Mouse (Mus musculus): ENCODE results near the gene Kif17.

Gene Kif17

DNA sequence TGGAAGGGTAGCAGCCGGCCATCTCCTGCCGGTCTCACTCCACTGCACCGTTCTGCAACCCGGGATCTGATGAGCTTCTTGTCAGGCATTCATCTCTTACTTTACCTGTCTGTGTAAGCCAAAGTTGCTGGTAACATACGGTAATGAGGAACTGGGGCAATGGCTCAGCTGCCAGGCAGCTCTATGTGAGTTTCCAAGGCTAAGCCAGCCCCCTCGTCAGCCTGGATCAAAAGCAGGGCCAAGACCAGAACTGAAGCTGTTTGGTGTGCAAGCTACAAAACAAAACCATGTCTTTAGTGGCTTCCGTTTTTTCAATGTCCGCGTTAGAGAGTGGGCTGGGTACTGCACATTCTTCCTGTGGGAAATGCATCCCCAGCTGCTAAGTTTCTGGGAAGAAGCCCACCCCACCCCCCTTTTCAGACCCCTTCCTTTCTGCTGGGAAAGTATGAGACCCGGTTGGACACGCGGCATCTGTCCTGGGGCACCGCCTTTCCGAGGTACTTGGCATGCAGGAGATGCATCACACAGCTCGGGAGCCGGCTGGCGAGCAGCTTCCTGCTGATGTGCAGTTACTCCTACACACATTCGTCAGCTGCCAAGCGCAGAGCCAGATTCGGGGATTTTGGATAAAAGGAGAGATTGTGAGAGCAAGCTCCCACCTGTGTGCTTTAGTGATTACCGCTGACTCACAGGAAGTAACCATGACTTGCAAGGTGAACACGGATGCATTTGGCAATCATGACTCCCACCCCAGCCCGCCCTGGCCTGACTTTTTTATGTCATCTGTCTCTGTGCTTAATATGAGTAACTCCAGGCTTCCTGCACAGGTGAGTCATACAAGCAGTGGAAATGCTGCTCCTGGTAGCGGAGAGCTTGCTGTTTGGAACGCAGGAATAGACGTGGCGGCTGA is 3.2 kb upstream of the Kif17 start:
- ChIA-PET CTCF (interaction anchor here (0.5 to 2.2 kb wide), 9 partner anchors 10 to 193 kb away, joined by 3 to 11 read pairs (median 4); no protein-coding TSS in a partner anchor), POLR2A (interaction anchor here in 3 of 4 experiments (0.5 to 1.9 kb wide), 8 partner anchors 9 to 1613 kb away, joined by 3 to 7 read pairs (median 4); no protein-coding TSS in a partner anchor)

DNA sequence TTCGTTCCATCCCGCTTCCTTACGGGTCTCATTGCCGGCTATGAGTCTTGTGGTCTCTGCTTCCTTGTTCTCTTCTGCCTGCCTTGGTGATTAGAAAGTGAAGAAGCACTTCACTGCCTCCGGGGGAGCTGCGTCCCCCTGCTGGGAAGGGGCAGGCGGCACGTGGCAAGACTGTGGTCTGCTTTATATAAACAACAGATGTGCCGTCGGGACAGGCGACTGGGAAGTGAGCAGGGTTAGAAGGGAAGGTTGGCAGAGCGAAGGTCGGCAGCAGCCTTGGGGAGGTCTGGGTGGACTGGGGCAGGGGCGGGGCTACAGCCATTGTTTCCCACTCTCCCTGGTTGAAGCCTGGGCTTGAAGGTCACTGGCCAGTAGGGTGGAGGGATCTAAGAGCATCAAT is 1.6 kb downstream of the Kif17 start:
- CTCF ChIA-PET: interaction anchor here in 3 of 4 experiments (0.6 to 1.7 kb wide), 6 partner anchors 16 to 178 kb away, joined by 3 to 6 read pairs (median 4); partner anchors contain the start of gene Hp1bp3 (in 1 of the 3)
- POLR2A ChIA-PET: interaction anchor here in 3 of 4 experiments (0.6 to 5.2 kb wide), 14 partner anchors 9 to 893 kb away, joined by 3 to 28 read pairs (median 3); partner anchors contain the start of genes Ddost (in 1 of the 3) and Hp1bp3 (in 1 of the 3)

DNA sequence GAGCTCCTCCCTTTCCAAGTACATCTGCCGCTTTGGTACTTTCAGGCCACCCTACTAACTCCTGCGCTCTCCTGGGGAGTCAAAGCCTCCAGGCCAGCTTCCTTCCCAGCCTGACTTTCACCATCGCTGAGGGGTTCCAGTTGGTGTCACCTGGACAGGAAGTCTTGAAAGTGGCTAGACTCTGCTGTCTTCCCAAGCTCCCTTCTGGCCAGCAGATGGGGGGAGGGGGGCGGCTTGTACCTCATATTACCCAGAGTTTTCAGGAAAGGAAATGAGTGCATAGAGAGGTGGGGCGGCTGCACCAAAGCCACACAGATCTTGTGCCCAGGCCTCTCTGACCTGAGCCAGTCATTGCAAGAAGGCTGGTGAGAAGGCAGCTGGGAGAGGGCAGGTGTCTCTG is 2.0 kb downstream of the Kif17 start:
- CTCF ChIA-PET: interaction anchor here in 3 of 4 experiments (0.6 to 1.7 kb wide), 5 partner anchors 16 to 177 kb away, joined by 3 to 6 read pairs (median 4); partner anchors contain the start of gene Hp1bp3 (in 1 of the 3)
- POLR2A ChIA-PET: interaction anchor here in 3 of 4 experiments (0.6 to 5.2 kb wide), 12 partner anchors 8 to 893 kb away, joined by 3 to 28 read pairs (median 4); partner anchors contain the start of genes Ddost (in 1 of the 3) and Hp1bp3 (in 1 of the 3)

DNA sequence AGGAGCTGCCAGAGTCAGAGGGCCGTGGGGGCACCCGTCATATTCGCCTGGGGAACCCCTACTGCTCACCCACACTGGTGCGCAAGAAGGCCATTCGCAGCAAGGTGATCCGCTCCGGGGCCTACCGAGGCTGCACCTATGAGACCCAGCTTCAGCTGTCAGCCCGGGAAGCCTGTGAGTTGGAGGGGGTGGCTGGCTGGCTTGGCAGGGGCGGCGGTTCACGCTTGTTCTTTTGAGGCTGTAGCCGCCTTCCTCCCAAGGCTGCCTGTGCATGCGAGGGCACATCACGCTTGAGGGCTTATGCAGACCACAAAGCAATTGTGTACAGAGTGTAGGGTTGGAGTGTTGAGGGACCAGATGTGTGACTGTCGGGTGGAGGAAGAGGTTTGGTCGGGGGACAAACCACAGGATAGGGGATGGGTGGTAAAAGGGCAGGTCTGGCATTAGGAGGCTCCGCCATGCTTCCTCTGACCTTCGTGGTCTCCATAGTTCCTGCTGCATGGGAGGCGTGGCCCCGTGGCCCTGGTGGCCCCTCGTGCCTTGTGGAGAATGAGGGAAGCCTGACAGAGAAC is 7.0 kb downstream of the Kif17 start:
- CTCF ChIA-PET: interaction anchor here in 1 of 4 experiments (0.7 kb wide), 1 partner anchor 10 kb away, joined by 7 read pairs; no protein-coding TSS in a partner anchor

DNA sequence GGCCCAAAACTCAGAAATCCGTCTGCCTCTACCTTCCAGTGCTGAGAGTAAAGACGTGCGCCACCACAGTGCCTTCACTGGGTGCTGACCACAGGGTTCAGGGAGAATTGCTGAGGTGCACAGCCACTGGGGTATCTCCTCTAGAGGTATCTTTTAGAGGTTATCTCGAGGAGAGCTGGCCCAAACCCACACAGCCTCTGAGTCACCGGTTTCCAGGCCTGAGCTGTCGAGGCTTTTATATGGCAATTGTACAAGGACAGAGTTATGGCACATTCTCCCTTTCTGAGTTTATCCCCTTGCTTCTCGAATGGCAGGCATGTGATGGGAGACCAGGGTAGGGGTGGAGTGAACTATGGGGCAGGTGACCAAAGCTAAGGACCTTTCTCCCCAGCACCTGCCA is 8.4 kb downstream of the Kif17 start:
- ChIA-PET CTCF (interaction anchor here in 2 of 4 experiments (0.6 to 1.3 kb wide), 3 partner anchors 24 to 1998 kb away, joined by 3 to 4 read pairs (median 4); no protein-coding TSS in a partner anchor), POLR2A (interaction anchor here in 2 of 4 experiments (0.5 to 4.8 kb wide), 3 partner anchors 8 to 716 kb away, joined by 3 to 28 read pairs (median 5); partner anchors contain the start of genes Kif17 (in 1 of the 2) and Sh2d5 (in 1 of the 2))

More for the DNA sequence above, 7.0 kb downstream of the Kif17 start:
- POLR2A ChIA-PET: no interaction called here

DNA sequence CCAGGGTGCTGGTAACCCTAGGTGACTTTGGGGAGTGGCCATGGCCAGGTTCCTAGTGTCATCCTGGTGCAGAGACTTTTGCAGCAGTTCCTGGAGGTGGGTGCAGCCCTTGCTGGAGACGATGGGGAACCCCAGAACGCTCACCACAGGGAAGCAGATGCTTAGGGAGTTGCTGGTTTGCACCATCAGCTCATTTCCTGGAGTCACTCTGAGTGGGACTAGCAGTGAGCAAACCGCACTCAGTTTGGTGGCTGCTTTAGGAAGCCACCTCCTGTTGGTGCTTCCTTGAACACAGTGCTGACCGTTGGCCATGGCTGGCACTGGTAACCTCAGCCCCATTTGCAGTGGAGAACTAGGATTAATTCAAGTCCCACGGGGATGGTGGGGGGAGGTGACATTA is 9.2 kb downstream of the Kif17 start:
- POLR2A ChIA-PET: interaction anchor here in 1 of 4 experiments (4.8 kb wide), 1 partner anchor 8 kb away, joined by 28 read pairs; the partner anchor contains the start of genes Kif17 and Sh2d5
- CTCF ChIA-PET: interaction anchor here in 2 of 4 experiments (1.1 to 1.3 kb wide), 2 partner anchors 23 kb away, joined by 3 to 4 read pairs; no protein-coding TSS in a partner anchor

DNA sequence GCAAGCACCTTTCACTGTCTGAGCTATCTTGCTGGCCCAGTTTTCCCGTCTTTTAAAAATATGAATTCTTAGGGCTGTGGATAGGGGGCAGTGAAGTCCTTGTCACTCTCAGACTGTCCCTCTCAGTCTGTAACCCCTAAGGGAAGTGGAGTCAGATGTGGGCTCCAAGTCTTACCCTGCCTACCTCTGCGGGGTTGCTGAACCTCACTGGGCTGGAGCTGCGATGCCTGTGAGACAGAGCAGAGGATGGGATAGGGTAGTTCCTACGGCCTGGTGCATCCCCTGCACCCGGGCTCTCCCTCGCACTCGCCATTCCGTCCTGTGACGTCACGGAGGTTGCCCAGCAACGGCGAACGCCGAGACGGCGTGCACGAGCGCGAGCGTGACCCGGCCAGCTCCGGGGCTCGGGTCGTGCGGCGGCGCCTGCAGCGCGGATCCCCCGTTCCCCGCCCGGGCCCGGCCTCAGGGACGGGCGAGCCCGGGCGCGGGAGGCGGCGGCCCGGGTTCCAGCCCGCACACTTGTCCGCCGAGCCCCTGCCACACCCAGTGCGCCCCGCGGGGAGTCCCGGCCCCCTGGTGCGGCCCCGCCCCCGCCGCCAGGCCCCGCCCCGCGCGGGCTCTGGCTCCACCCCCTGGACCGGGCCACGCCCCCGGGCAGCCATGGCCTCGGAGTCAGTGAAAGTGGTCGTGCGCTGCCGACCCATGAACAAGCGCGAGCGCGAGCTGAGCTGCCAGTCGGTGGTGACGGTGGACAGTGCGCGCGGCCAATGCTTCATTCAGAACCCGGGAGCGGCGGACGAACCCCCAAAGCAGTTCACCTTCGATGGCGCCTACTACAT is 11.8 kb downstream of the Kif17 start:
- ChIA-PET POLR2A (interaction anchor here in 2 of 4 experiments (0.7 to 4.8 kb wide), 5 partner anchors 10 to 45 kb away, joined by 3 to 28 read pairs (median 4); partner anchors contain the start of genes Kif17 (in 2 of the 2) and Sh2d5 (in 2 of the 2)), CTCF (interaction anchor here (0.6 to 2.7 kb wide), 8 partner anchors 11 to 299 kb away, joined by 3 to 6 read pairs (median 4); partner anchors contain the start of gene Hp1bp3 (in 1 of the 4))

DNA sequence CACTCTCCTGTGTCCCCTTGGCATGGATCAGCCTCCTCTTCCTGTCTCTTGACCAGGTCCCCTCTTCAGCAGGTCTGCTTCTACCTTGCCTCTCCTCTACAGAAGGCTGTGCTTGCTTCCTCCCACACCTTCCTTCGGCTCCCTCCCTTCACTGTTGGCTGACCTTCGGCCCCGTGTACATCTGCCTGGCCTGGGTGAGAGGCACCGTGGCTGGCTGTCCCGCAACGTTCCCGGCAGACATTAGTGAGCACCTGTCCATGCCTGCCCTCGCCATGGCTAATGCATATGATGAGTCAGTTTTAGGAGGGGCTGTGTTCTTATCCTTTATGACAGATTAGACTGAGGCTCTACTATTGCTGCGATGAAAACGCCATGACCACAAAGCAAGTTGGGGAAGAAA is 17.6 kb downstream of the Kif17 start:
- CTCF ChIA-PET: interaction anchor here in 2 of 4 experiments (0.5 to 1.1 kb wide), 4 partner anchors 15 to 307 kb away, joined by 3 to 4 read pairs (median 3); no protein-coding TSS in a partner anchor
- POLR2A ChIA-PET: interaction anchor here in 1 of 4 experiments (1.0 kb wide), 1 partner anchor 16 kb away, joined by 3 read pairs; no protein-coding TSS in a partner anchor

DNA sequence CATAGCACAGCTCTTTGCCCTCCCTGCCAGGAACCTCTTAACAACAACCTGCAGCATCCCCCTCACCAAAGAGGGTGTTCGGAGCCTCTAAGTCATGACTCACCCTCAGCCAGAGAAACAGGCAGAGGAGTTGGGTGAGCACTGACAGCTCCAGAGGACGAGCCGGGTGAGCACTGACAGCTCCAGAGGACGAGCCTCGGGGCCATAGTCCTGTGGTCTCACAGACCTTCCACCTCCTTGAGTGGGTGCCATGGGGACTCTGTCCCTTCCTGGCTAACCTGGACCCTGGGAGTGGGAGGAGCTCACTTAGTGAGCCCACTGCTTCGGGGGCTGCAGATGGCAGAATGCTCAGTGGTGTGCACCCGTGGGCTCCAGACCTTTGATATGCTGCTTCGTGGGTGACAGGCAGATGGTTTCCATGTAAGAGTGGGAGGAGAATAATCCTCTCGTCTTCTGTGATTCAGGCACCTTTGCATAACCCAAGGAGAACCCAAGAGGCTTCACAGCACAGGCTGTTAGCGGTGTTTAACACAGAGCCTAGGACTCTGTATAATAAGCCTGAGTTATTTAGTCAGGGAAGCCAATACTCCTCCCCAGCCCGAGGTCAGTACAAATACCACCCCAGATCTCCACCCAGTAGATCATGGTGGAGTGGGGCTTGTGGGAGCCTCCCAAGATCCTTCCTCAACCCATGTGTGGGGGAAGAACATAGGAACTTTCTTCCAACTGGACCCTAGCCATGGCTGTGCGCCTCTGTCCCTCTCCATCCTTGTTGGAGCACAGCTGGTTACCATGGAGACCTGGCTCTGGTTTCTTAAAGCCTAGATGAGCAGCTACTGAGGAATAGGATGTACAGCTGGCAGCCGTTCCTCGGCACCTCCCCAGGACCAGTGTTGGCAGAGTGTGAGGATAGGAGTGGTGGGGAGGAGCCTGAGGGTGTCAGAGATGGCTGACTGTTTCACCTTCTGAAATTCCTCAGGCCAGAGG is 22.1 kb downstream of the Kif17 start:
- CTCF ChIA-PET: interaction anchor here in 3 of 4 experiments (0.6 to 1.9 kb wide), 5 partner anchors 10 to 127 kb away, joined by 3 to 7 read pairs (median 5); no protein-coding TSS in a partner anchor
- POLR2A ChIA-PET: no interaction called here

DNA sequence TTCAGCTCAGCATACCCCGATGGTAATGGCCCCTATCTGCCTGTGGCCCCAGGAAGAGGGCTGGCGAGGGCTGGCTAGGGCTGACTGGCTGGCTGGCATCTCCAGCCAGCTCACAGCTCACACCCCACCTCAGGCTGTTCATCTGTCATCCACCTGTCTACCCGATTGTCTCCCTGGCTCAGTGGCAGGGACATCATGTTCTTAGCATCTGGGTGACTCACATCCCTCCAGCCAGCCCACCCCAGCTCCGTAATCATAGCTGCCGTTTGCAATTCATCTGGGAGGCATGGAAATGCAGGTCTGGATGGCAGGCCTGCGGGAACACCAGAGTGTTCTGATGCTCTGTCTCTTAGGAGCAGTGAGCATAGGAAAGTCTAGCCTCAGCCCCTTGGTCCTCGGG is 28.1 kb downstream of the Kif17 start:
- ChIA-PET CTCF (no interaction called here), POLR2A (no interaction called here)

DNA sequence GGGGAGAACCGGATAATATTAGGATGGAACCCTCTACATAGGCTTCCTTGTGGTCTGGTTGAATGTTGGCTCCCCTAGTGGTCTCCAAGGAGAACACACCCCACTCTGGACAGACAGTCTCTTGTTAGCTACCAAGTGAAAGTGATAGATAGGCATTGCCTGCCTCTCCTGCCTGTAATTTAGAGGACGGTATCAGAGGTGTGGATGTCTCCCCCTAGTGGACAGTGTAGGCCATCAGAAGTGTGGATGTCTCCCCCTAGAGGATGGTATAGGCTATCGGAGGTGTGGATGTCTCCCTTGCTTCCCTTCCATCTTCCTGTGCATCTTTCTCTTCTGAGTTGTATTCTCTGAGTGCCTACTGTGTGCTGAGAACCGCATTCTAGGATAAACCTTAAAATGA is 32.6 kb downstream of the Kif17 start:
- POLR2A ChIA-PET: interaction anchor here in 2 of 4 experiments (0.5 to 1.5 kb wide), 3 partner anchors 21 to 104 kb away, joined by 3 read pairs; no protein-coding TSS in a partner anchor
- CTCF ChIA-PET: interaction anchor here (0.5 to 5.4 kb wide), 109 partner anchors 8 to 972 kb away, joined by 3 to 38 read pairs (median 4); partner anchors contain the start of genes Ddost (in 4 of the 4), Kif17 (in 2 of the 4), Pink1 (in 2 of the 4) and Eif4g3 (in 1 of the 4)

DNA sequence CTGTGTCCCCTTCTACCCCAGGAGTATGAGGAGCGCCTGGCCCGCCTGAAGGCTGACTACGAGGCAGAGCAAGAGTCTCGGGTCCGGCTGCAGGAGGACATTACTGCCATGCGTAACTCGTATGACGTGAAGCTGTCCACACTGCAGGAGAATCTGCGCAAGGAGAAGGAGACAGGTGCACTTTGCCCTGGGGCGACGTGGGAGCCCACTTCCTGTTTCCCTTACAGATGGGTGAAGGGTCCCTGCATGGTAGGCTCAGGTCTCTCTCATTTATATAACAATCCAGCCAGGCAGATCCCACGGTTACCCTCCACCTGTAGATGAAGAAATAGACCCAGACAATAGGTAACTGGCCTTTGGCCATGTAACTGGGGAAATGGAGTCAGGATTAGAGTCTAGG is 36.2 kb downstream of the Kif17 start:
- ChIA-PET POLR2A (no interaction called here), CTCF (interaction anchor here in 1 of 4 experiments (0.7 kb wide), 1 partner anchor 179 kb away, joined by 5 read pairs; no protein-coding TSS in a partner anchor)

DNA sequence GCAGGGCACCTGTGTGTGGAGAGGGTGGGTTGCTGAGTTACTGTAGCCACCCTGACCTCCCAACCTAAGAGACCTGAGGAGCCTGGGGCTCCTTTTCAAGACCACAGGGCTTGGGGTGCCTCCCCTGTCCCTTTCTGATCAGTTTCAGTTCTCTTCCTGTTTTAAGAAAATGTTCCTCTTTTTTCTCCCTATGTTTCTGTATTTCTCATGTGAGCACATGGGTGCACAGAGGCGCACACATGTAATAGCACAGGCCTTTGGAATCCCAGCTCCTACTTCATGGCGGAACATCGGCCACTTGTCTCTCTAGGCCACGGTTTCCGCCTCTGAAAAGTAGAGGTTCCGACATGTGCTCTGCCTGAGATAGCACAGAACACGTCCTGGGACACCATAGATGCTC is 38.5 kb downstream of the Kif17 start:
- CTCF ChIA-PET: interaction anchor here in 2 of 4 experiments (0.5 to 1.3 kb wide), 2 partner anchors 27 to 168 kb away, joined by 4 to 15 read pairs; no protein-coding TSS in a partner anchor

DNA sequence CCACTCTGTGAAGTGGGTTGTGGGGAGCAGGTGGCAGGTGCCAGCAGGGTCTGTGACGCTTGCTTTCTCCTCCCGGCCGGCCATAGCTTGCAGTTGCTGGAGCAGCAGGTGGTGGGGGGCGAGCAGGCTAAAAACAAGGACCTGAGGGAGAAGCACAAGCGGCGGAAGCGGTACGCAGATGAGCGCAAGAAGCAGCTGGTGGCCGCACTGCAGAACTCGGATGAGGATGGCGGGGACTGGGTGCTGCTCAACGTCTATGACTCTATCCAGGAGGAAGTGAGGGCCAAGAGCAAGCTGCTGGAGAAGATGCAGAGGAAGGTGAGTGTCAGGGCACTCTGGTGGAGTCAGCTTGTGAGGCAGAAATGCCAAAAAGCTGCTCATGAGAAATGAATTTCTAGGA is 41.8 kb downstream of the Kif17 start:
- ChIA-PET CTCF (interaction anchor here in 3 of 4 experiments (0.6 to 0.9 kb wide), 4 partner anchors 8 to 22 kb away, joined by 3 to 4 read pairs (median 3); partner anchors contain the start of gene Ddost (in 1 of the 3)), POLR2A (interaction anchor here in 2 of 4 experiments (0.6 to 0.7 kb wide), 2 partner anchors 33 to 169 kb away, joined by 3 to 5 read pairs; no protein-coding TSS in a partner anchor)

More for the DNA sequence above, 38.5 kb downstream of the Kif17 start:
- POLR2A ChIA-PET: interaction anchor here in 1 of 4 experiments (1.0 kb wide), 1 partner anchor 10 kb away, joined by 3 read pairs; no protein-coding TSS in a partner anchor

DNA sequence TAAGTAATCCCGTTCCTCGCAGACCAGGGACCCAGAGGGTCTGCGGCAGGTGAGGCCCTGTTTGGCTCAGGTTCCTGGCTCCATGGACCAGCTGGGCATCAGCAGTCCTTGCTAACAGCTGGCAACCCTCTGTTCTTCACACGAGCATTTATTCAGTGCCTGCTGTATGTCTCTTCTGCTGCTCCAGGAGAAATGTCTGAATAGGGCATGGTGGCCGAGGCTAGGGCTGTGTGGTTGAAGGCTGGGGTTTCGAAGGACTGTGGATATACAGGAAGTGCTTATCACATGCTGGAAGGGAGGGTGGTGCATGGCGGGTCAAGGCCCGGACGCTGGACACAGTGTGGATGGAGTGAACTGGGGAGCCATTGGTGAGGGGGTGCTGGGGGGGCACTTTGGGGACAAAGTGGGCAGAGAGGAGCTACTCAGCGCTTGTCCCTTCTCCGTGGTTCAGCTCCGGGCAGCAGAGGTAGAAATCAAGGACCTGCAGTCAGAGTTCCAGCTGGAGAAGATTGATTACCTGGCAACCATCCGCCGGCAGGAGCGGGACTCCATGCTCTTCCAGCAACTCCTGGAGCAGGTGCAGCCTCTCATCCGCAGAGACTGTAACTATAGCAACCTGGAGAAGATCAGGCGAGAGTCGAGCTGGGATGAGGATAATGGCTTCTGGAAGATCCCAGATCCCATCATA is 43.2 kb downstream of the Kif17 start:
- POLR2A ChIA-PET: interaction anchor here in 3 of 4 experiments (0.5 to 1.2 kb wide), 3 partner anchors 11 to 582 kb away, joined by 3 to 4 read pairs (median 3); partner anchors contain the start of gene Ddost (in 1 of the 3)

More for the DNA sequence above, 43.2 kb downstream of the Kif17 start:
- CTCF ChIA-PET: interaction anchor here in 3 of 4 experiments (0.6 to 1.0 kb wide), 5 partner anchors 10 to 563 kb away, joined by 3 to 6 read pairs (median 3); no protein-coding TSS in a partner anchor
